Mouse (Mus musculus) limb, embryonic 12.5 days (tissue): ENCODE results near the gene Olfr1360. TPM values are rescaled to one million over a fixed set of nuclear protein-coding genes. Genes with fewer than 3 reads are reported as not detected.
"Not testable (repeated sequence)": the region's sequence is repeated elsewhere in the genome, so short reads cannot be mapped to it uniquely, and the experiment has no call there.

Experiments used
- ATAC-seq: fragments of 200-750 bp; cut with Nextera tagmentation; 2 replicates; pipeline ENCODE4 v1.8.0; 2017; ENCODE audit warnings: low read depth, moderate TSS enrichment; ENCODE audit not compliant: insufficient number of reproducible peaks, insufficient read depth, low FRiP score, low TSS enrichment
- H3K27ac ChIP-seq: fragments of 300-500 bp; sonication (generic); 2 replicates; pipeline ENCODE4 v1.5.1; 2016; ENCODE audit warnings: mild to moderate bottlenecking, moderate library complexity
- H3K27me3 ChIP-seq: fragments of 300-500 bp; sonication (generic); 2 replicates; pipeline ENCODE4 v1.6.1; 2016; ENCODE audit warnings: mild to moderate bottlenecking, moderate library complexity
- H3K36me3 ChIP-seq: fragments of 300-500 bp; sonication (generic); 2 replicates; pipeline ENCODE4 v1.6.1; 2016; ENCODE audit warnings: mild to moderate bottlenecking, moderate library complexity
- H3K4me1 ChIP-seq: fragments of 300-500 bp; sonication (generic); replicated peaks from 2 replicates; pipeline ENCODE4 v1.6.1; 2016
- H3K4me2 ChIP-seq: fragments of 300-500 bp; sonication (generic); 2 replicates; pipeline ENCODE4 v1.6.1; 2016; ENCODE audit warnings: mild to moderate bottlenecking, moderate library complexity
- H3K4me3 ChIP-seq: fragments of 300-500 bp; sonication (generic); replicated peaks from 2 replicates; pipeline ENCODE4 v1.5.1; 2016; ENCODE audit warnings: mild to moderate bottlenecking
- H3K9ac ChIP-seq: fragments of 300-500 bp; sonication (generic); replicated peaks from 2 replicates; pipeline ENCODE4 v1.6.1; 2016; ENCODE audit warnings: mild to moderate bottlenecking, moderate library complexity
- H3K9me3 ChIP-seq: fragments of 300-500 bp; sonication (generic); 2 replicates; pipeline ENCODE4 v1.6.1; 2016; ENCODE audit warnings: mild to moderate bottlenecking, moderate library complexity
- WGBS: fragments of 180-500 bp; shearing (Covaris S2); methylation state at CpG from one replicate; pipeline ENCODE4 v1.1.7; 2016; 5-methylcytosine and 5-hydroxymethylcytosine counted together
- polyA plus RNA-seq: library from polyadenylated mRNA; unstranded; fragments of >200 nt; fragmentation: Nextera tagmentation; extraction: Ambion mirVana; gene quantifications from 2 replicates; pipeline ENCODE4 v1.2.1, GENCODE M21; 2016

Olfr1360 gene
- polyA plus RNA-seq, result not detected in 2 replicates

GRCm38 (mm10) chr13:21677305-21677704 is at the start of gene Olfr1360:
Gene Olfr1360 (minus strand): TSS chr13:21677405.
- ATAC-seq, result no peak
- Histone ChIP-seq H3K4me1 (no peaks in the 10 kb centered on the region), H3K27me3 (no peaks in the 10 kb centered on the region), H3K4me2 (no peak within 1 kb of the TSS), H3K9ac (no peak within 1 kb of the TSS), H3K36me3 (no peaks in the 10 kb centered on the region), H3K9me3 (no peaks in the 10 kb centered on the region), H3K4me3 (no peak within 1 kb of the TSS), H3K27ac (no peak within 1 kb of the TSS)
- 85% methylated on average over 2 of the region's 2 CpGs for WGBS

- no peaks in the 10 kb centered on the region for H3K36me3 ChIP-seq
- no peaks in the 10 kb centered on the region for H3K27me3 ChIP-seq
- H3K4me3 ChIP-seq, result no peak overlapping the region
- peak overlapping the region; percentile 94 for H3K27ac ChIP-seq
- no peak for ATAC-seq
- no peak overlapping the region for H3K9ac ChIP-seq
- 20% methylated on average over 5 of the region's 5 CpGs for WGBS
- no peaks in the 10 kb centered on the region for H3K9me3 ChIP-seq
- H3K4me2 ChIP-seq, result peak overlapping the region; percentile 61
- H3K4me1 ChIP-seq, result peaks cover 22% of the 10 kb centered on the region
These were observed 46.0 kb upstream of the Olfr1360 start for GRCm38 (mm10) chr13:21722993-21723836.

- Histone ChIP-seq H3K36me3 (no peaks in the 10 kb centered on the region), H3K4me2 (peak overlapping the region; percentile 61), H3K27me3 (no peaks in the 10 kb centered on the region), H3K4me3 (peak overlapping the region; percentile 41), H3K4me1 (peaks cover 23% of the 10 kb centered on the region), H3K9me3 (no peaks in the 10 kb centered on the region), H3K27ac (peak overlapping the region; percentile 94), H3K9ac (peak overlapping the region; percentile 65)
- 3% methylated on average over 11 of the region's 11 CpGs for WGBS
- ATAC-seq, result no peak
These were observed 45.2 kb upstream of the Olfr1360 start for GRCm38 (mm10) chr13:21722373-21722925.

GRCm38 (mm10) chr13:21721757-21722372 is 44.7 kb upstream of the Olfr1360 start, which contains the start of gene Hist1h2bm:
Gene Hist1h2bm (plus strand): TSS chr13:21722044.
- WGBS, result under 1% methylated on average over 37 of the region's 37 CpGs
- peak within 1 kb of the TSS; percentile 65 for H3K9ac ChIP-seq
- H3K27ac ChIP-seq, result peak within 1 kb of the TSS; percentile 94
- peak within 1 kb of the TSS; percentile 41 for H3K4me3 ChIP-seq
- H3K36me3 ChIP-seq, H3K27me3 ChIP-seq, H3K9me3 ChIP-seq: not testable (repeated sequence)
- H3K4me2 ChIP-seq, result peak within 1 kb of the TSS; percentile 61
- H3K4me1 ChIP-seq, result peaks cover 23% of the 10 kb centered on the region
- ATAC-seq, result peak; percentile 98

GRCm38 (mm10) chr13:21721107-21721756 is 44.0 kb upstream of the Olfr1360 start:
- peak overlapping the region; percentile 65 for H3K9ac ChIP-seq
- H3K27ac ChIP-seq, result peak overlapping the region; percentile 94
- H3K4me3 ChIP-seq, result peak overlapping the region; percentile 41
- not testable (repeated sequence) for H3K9me3 ChIP-seq, H3K27me3 ChIP-seq, H3K36me3 ChIP-seq, ATAC-seq
- 3% methylated on average over 22 of the region's 44 CpGs for WGBS
- H3K4me1 ChIP-seq, result peaks cover 23% of the 10 kb centered on the region
- H3K4me2 ChIP-seq, result peak overlapping the region; percentile 61

GRCm38 (mm10) chr13:21718381-21719080 is 41.3 kb upstream of the Olfr1360 start:
- ATAC-seq, result no peak
- H3K9ac ChIP-seq, result peak overlapping the region; percentile 80
- 57% methylated on average over 4 of the region's 4 CpGs for WGBS
- peak overlapping the region; percentile 95 for H3K27ac ChIP-seq
- H3K4me2 ChIP-seq, result peak overlapping the region; percentile 70
- peak overlapping the region; percentile 50 for H3K4me3 ChIP-seq
- H3K4me1 ChIP-seq, result peaks cover 30% of the 10 kb centered on the region
- H3K36me3 ChIP-seq, result no peaks in the 10 kb centered on the region
- no peaks in the 10 kb centered on the region for H3K27me3 ChIP-seq
- no peaks in the 10 kb centered on the region for H3K9me3 ChIP-seq

GRCm38 (mm10) chr13:21717397-21718357 is 40.5 kb upstream of the Olfr1360 start, which contains the start of gene Hist1h3h:
Gene Hist1h3h (plus strand): TSS chr13:21717659.
- peak within 1 kb of the TSS; percentile 80 for H3K9ac ChIP-seq
- H3K27ac ChIP-seq, result peak within 1 kb of the TSS; percentile 97
- peak; percentile 24; the same call in 1 of the 2 replicates for ATAC-seq
- H3K9me3 ChIP-seq, H3K27me3 ChIP-seq, H3K36me3 ChIP-seq: not testable (repeated sequence)
- under 1% methylated on average over 26 of the region's 56 CpGs for WGBS
- H3K4me1 ChIP-seq, result peaks cover 27% of the 10 kb centered on the region
- peak within 1 kb of the TSS; percentile 50 for H3K4me3 ChIP-seq
- peak within 1 kb of the TSS; percentile 78 for H3K4me2 ChIP-seq

GRCm38 (mm10) chr13:21716540-21717391 is 39.6 kb upstream of the Olfr1360 start:
- 1% methylated on average over 15 of the region's 38 CpGs for WGBS
- peaks cover 27% of the 10 kb centered on the region for H3K4me1 ChIP-seq
- ATAC-seq, result 0 out of 2 replicates have a peak, but pooled peaks have one; percentile 6
- H3K36me3 ChIP-seq, H3K27me3 ChIP-seq, H3K9me3 ChIP-seq: not testable (repeated sequence)
- H3K4me3 ChIP-seq, result peak overlapping the region; percentile 47
- H3K4me2 ChIP-seq, result peak overlapping the region; percentile 78
- H3K9ac ChIP-seq, result peak overlapping the region; percentile 78
- peak overlapping the region; percentile 97 for H3K27ac ChIP-seq

- not testable (repeated sequence) for H3K36me3 ChIP-seq, H3K9me3 ChIP-seq, H3K27me3 ChIP-seq
- Histone ChIP-seq H3K4me2 (peak within 1 kb of the TSS; percentile 78), H3K4me1 (peaks cover 25% of the 10 kb centered on the region), H3K27ac (peak within 1 kb of the TSS; percentile 97), H3K9ac (peak within 1 kb of the TSS; percentile 78), H3K4me3 (peak within 1 kb of the TSS; percentile 47)
- peak; percentile 91 for ATAC-seq
- WGBS, result 0% methylated on average over 33 of the region's 50 CpGs
These were observed 38.8 kb upstream of the Olfr1360 start, which contains the start of the genes Hist1h2bl and Hist1h2ai for GRCm38 (mm10) chr13:21715864-21716539. Gene Hist1h2bl (minus strand): TSS chr13:21716143. Gene Hist1h2ai (plus strand): TSS chr13:21716422.
